Mouse (Mus musculus): ENCODE results near the gene Nlk. TPM values are rescaled to one million over a fixed set of nuclear protein-coding genes. Genes with fewer than 3 reads are reported as not detected.

Gene Nlk
- total RNA-seq (2012; rRNA removed), result 14.8 and 17.1 TPM in 2 replicates
- total RNA-seq (2014; rRNA removed), result 22.4 and 22.9 TPM in 2 replicates
- polyA plus RNA-seq (2012; ENCODE audit: insufficient read length, low read depth), result 15.6 and 20.4 TPM in 2 replicates

- peak; percentile 100 for DNase-seq (ENCODE audit: extremely low read depth)
- peaks cover 13 to 44% of the 10 kb centered on the region in 2 experiments for H3K4me1 ChIP-seq (ENCODE audit: control insufficient read depth in 1 of 2, insufficient read depth in 2 of 2)
- in situ Hi-C loops (cut with MboI; ENCODE audit: low pct_ligation_motif_present, low pct_unique_long_range_greater_than_20kb, low sequenced_read_pairs), result no loop called here
- peak within 1 kb of the TSS; percentile 83 for H3K4me2 ChIP-seq (ENCODE audit: insufficient read depth, low read depth, poor library complexity, severe bottlenecking)
- dilution Hi-C loops (cut with MboI; ENCODE audit: extremely low pct_ligation_motif_present, extremely low pct_unique_long_range_greater_than_20kb, low sequenced_read_pairs), result no loop called here
- H3K9ac ChIP-seq (ENCODE audit: insufficient read depth, low read depth), result peak within 1 kb of the TSS; percentile 83
- H3K27ac ChIP-seq (ENCODE audit: insufficient read depth, low read depth), result no peak within 1 kb of the TSS
- H3K36me3 ChIP-seq (replicated peaks in 1 of 2; ENCODE audit: control insufficient read depth in 1 of 2, insufficient read depth in 1 of 2, low read length in 1 of 2), result peaks cover 0 to 21% of the 10 kb centered on the region in 2 experiments
- H3K79me2 ChIP-seq (replicated peaks; ENCODE audit: control insufficient read depth, extremely low read depth, insufficient read depth, poor library complexity, severe bottlenecking), result no peaks in the 10 kb centered on the region; the same call in 1 of the 2 replicates
- peak within 1 kb of the TSS; percentile 70 to 88 (median 73) for H3K4me3 ChIP-seq (replicated peaks in 1 of 3; ENCODE audit: low read depth in 2 of 3, low read length in 2 of 3, poor library complexity in 1 of 3)
- H3K27me3 ChIP-seq (replicated peaks), result peaks cover 4% of the 10 kb centered on the region
- no peaks in the 10 kb centered on the region for H3K9me3 ChIP-seq (replicated peaks; ENCODE audit: low read length)
- no peak for TF ChIP-seq JUN (IDR thresholded peaks at IDR 0.05; ENCODE audit: insufficient read depth, low read depth, low read length)
- no peak for TF ChIP-seq ZKSCAN1 (IDR thresholded peaks at IDR 0.05; ENCODE audit: borderline replicate concordance, low read depth, low read length)
- TF ChIP-seq IRF4 (IDR thresholded peaks at IDR 0.05; ENCODE audit: low read depth, low read length), result 0 out of 2 replicates have a peak, but pooled peaks have one; percentile 7
- TF ChIP-seq MYC (IDR thresholded peaks at IDR 0.05; ENCODE audit: low read depth, low read length), result no peak
- peak; percentile 86 for TF ChIP-seq KAT2A (IDR thresholded peaks at IDR 0.05; ENCODE audit: insufficient replicate concordance, low read length)
- TF ChIP-seq ZMIZ1 (IDR thresholded peaks at IDR 0.05; ENCODE audit: low read depth, low read length), result peak; percentile 79; the same call in 1 of the 2 replicates
- peak; percentile 75 for TF ChIP-seq MXI1 (IDR thresholded peaks at IDR 0.05; ENCODE audit: low read depth, low read length)
- no peak for TF ChIP-seq EP300 (IDR thresholded peaks at IDR 0.05; ENCODE audit: low read length)
- no peak for TF ChIP-seq CHD1 (IDR thresholded peaks at IDR 0.05; ENCODE audit: low read depth, low read length)
- no peak for TF ChIP-seq MAZ (IDR thresholded peaks at IDR 0.05; ENCODE audit: low read depth, low read length)
- peak; percentile 27; the same call in 1 of the 2 replicates for TF ChIP-seq MAX (IDR thresholded peaks at IDR 0.05; ENCODE audit: low read length)
- no peak for TF ChIP-seq GABPA (IDR thresholded peaks at IDR 0.05; ENCODE audit: insufficient replicate concordance, low read depth, low read length)
- peak; percentile 86 for TF ChIP-seq NELFE (IDR thresholded peaks at IDR 0.05; ENCODE audit: low read depth, low read length)
- no peak for TF ChIP-seq SMC3 (IDR thresholded peaks at IDR 0.05; ENCODE audit: low read depth, low read length)
- no peak for TF ChIP-seq PAX5 (IDR thresholded peaks at IDR 0.05; ENCODE audit: low read length)
- TF ChIP-seq USF2 (conservative IDR thresholded peaks at IDR 0.05; ENCODE audit: low read depth, low read length), result no peak
- 0 out of 2 replicates have a peak, but pooled peaks have one; percentile 49 for TF ChIP-seq TBP (conservative IDR thresholded peaks at IDR 0.05; ENCODE audit: low read depth, low read length)
- TF ChIP-seq HCFC1 (IDR thresholded peaks at IDR 0.05; ENCODE audit: low read depth, low read length), result peak; percentile 77
- TF ChIP-seq SIN3A (IDR thresholded peaks at IDR 0.05; ENCODE audit: low read length), result peak; percentile 72; the same call in 1 of the 2 replicates
- TF ChIP-seq JUND (conservative IDR thresholded peaks at IDR 0.05; ENCODE audit: low read depth, low read length), result no peak
- TF ChIP-seq POLR2AphosphoS2 (IDR thresholded peaks at IDR 0.05; ENCODE audit: low read depth, low read length), result no peak
- no peak for TF ChIP-seq BHLHE40 (IDR thresholded peaks at IDR 0.05; ENCODE audit: low read depth, low read length)
- peak; percentile 79 for TF ChIP-seq ELF1 (IDR thresholded peaks at IDR 0.05; ENCODE audit: low read depth, low read length)
- TF ChIP-seq E2F4 (IDR thresholded peaks at IDR 0.05; ENCODE audit: insufficient replicate concordance, low read depth, low read length), result peak; percentile 42; the same call in 1 of the 2 replicates
- TF ChIP-seq MEF2A (IDR thresholded peaks at IDR 0.05; ENCODE audit: borderline replicate concordance, low read depth, low read length), result peak; percentile 48; the same call in 1 of the 2 replicates
- TF ChIP-seq ZC3H11A (IDR thresholded peaks at IDR 0.05; ENCODE audit: low read depth, low read length), result no peak
- TF ChIP-seq NRF1 (IDR thresholded peaks at IDR 0.05; ENCODE audit: low read depth, low read length), result peak; percentile 74
- TF ChIP-seq MAFK (IDR thresholded peaks at IDR 0.05; ENCODE audit: insufficient replicate concordance, low read length), result no peak
- peak; percentile 98 for TF ChIP-seq CHD2 (IDR thresholded peaks at IDR 0.05; ENCODE audit: low read length)
- no peak; the same call in 1 of the 2 replicates for TF ChIP-seq UBTF (IDR thresholded peaks at IDR 0.05; ENCODE audit: low read depth, low read length)
- TF ChIP-seq CTCF (conservative IDR thresholded peaks at IDR 0.05 in 1 of 2, IDR thresholded peaks at IDR 0.05 in 1 of 2; ENCODE audit: low read depth in 2 of 2, low read length in 2 of 2), result no peak
- TF ChIP-seq TCF12 (IDR thresholded peaks at IDR 0.05; ENCODE audit: low read depth, low read length), result peak; percentile 60; the same call in 1 of the 2 replicates
- no peak for TF ChIP-seq RAD21 (IDR thresholded peaks at IDR 0.05; ENCODE audit: low read depth, low read length)
- no peak for TF ChIP-seq USF1 (IDR thresholded peaks at IDR 0.05; ENCODE audit: low read depth, low read length)
- TF ChIP-seq ZNF384 (IDR thresholded peaks at IDR 0.05; ENCODE audit: low read depth, low read length), result peak; percentile 100
- TF ChIP-seq RCOR1 (conservative IDR thresholded peaks at IDR 0.05; ENCODE audit: low read depth, low read length), result no peak
Measured at GRCm38 (mm10) chr11:78696777-78697752, at the start of gene Nlk. Nlk (minus strand) TSS chr11:78697373.
